Mouse (Mus musculus) CD4-positive, CD25-positive, alpha-beta regulatory T cell, adult 2 months (primary cell): ENCODE data around the gene Ift80.
"Not testable (repeated sequence)": the region's sequence is repeated elsewhere in the genome, so short reads cannot be mapped to it uniquely, and the experiment has no call there.

Experiments used
- DNase-seq: peaks from one replicate; pipeline ENCODE4 v3.0.0-alpha.2; 2012; ENCODE audit warnings: low read depth, low spot score

Gene Ift80

DNA sequence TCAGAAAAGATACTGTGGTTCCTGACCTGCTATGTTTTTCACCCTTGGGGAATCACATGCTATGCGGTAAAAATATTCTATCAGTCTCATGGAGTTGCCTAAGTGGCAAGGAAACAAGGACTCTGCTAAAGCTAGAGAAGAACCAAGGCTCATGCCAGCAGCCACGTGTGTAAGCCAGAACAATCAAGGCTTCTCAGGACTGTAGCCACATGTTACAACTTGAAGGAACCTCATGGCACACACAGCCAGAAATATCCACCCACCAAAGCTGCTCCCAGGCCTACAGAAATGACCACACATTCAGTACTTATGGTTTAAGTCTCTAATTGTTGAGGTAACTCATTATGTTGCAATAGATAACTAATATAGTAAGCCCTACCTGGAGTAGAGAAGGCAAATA lies 17.8 kb downstream of the Ift80 start:
- no peak for DNase-seq

DNA sequence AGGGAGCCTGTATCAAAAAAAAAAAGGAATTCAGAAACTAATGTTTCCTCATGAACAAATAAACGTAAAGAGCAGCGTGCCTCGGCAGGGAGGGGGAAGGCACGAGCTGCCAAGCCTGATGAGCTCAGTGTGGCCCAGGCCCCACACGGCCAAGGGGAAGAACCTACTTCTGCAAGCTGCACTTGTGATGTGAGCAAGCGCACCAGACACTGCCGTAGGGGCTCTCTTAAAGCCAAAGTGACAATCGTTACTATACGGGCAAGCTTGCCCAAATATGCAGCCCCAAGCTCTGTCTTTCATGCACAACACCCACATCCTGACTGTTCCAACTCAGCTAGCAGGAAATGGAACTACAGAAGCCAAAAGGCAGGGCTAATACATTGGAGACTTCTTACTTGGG lies 23.5 kb downstream of the Ift80 start:
- peak; percentile 89 for DNase-seq

DNA sequence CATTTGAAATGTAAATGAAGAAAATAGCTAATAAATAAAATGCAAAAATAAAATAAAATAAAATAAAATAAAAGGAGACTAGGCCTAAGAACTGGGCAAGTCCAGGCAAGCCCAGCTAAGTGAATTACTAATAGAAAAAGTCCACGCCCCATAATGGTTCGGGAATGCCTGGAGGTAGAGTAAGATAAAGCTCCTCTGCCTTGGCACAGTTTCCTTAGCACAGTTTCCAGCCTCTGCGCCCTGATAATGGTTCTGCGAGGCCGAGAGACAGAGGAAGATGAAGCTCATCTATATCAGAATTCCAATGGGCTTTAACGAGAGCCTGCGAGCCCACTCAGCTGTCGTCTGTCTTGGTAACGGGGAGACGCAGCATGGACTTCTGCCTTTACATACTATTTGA lies 25.2 kb downstream of the Ift80 start:
- no peak for DNase-seq

DNA sequence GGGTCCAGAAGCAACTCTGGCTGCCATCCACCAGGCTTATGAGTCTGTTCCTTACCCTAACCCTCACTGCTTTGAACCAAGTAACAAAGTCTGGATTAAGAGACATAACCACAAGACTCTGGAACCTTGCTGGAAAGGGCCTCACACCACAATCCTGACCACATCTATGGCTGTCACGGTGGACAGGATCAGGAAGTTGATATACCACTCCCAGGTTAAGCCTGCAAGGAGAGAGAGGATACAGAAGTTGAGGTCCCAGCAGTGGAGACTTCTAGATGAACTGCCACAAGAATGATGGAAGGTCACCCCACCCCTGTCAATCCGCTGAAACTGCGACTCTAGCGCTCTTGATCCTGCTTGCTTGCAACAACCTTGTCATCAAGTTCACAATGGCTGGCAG lies 26.7 kb downstream of the Ift80 start:
- DNase-seq, result peak; percentile 30

DNA sequence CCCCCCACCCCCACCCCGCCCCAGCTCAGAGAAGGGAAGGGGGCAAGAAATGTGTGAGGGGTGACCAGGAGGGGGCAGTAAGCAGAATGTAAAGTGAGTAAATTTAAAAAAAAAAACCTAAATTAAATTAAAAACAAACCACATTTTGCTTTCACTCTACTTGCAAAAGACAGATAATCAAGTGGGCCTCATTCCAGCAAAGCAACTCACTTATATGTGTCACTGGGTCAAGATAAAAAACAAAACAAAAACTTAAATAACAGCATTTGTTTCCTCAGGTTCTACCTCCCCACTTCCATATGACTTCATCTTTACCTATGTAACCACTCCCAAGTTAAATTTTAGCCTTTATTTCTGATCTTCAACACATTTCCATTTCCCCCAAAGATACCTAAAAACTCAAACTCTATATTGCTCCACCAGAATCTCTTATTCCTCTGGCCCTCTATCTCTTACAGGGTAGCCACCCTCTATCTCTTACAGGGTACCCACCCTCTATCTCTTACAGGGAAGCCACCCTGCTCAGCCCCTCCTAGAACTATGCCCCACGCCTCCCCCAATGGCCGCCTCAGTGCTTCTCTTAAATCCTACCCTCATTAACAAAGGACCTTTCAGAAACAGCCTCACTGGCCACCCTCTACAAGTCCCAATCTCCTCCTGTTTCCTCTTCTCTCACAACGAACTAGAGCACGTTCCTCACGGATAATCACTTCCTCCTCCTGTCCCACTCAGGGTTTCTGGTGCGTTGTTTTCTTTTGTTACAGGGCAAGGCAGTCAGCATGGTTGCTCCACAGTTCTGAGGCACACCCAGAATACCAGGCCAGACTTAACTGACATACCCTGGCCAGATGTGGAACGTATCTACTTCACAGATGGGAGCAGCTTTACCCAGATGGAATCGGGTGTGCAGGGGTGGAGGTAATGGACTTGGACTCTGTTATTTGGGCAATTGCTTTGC lies 28.6 kb downstream of the Ift80 start:
- peak; percentile 54 for DNase-seq

DNA sequence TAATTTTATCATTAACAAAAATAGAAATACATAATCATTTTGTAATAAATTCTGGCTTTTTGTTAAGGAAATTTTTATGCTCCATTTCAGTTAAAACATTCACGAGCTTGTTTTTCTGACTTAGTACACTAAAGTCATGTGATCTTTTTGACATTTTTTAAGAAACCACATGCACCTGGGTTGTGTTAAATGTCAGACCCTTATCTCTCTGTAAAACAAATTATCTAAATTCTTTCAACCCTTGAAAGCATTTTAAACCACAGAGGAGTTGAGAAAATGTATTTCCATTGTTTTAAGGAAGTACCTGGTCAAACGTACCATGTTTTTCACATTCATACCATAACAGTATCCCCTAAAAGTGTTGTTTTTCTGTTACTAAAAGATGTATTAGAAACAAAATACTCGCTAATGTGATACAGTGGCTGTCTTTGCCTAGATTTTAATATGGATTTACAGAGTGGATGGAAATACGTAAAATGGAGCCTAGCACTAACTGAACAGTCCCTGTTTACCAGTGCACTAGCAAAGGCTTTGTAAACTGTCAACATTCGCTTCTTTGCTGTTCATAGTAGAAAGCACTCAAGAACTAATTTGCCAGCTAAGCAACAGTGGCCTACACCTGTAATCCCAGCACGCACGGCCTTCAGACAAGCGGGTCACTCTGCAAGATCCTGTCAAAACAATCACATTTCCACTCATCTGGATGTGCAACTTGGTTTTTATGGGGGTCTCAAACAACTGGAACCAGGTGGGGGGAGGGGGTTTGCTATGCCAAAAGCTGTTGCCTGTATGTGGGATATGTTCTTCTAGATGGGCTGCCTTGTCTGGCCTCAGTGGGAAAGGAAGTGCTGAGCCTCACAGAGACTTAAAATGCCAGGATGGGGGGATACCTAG lies 29.5 kb downstream of the Ift80 start:
- peak; percentile 66 for DNase-seq

DNA sequence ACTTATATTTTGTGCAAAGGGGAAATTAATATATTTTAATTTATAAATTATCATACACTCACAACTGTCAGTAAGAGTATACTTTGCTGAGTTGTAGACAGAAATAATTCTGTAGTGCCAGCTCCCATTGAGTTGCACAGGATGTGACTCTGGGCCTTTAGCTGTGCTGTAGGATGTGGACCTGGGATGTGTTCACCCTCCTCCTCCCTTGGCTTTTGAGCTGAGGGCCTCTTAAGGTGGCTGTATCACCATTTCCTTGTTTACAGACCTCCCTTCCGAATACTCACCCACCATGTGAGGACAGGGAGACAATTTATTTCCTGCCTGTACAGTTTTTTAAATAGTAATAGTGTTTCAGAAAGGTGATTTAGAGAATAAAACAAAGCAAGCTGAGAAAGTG lies 30.8 kb downstream of the Ift80 start:
- DNase-seq, result peak; percentile 55

DNA sequence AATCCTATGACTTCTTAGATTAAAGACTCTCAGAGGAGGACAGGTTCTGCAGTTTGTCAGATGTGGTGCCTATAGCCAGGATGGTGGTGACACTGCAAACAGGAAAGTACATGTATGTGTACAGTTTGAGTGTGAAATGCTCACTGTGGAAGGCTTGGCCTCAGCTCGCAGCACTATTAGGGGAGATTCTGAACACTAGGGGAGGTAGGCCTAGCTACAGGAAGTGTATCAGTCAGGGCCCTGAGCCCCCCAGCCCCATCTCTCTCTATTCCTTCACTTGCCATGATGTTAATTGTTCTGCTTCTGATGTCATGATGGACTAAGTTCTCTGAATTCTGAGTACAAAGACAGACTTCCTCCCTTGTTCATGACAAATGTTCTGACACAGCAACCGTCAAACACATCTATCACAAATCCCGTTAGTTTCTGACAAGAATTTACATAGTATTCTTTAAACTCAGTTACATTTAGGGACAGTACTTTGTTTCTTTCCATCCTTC lies 35.2 kb downstream of the Ift80 start:
- DNase-seq, result peak; percentile 63

DNA sequence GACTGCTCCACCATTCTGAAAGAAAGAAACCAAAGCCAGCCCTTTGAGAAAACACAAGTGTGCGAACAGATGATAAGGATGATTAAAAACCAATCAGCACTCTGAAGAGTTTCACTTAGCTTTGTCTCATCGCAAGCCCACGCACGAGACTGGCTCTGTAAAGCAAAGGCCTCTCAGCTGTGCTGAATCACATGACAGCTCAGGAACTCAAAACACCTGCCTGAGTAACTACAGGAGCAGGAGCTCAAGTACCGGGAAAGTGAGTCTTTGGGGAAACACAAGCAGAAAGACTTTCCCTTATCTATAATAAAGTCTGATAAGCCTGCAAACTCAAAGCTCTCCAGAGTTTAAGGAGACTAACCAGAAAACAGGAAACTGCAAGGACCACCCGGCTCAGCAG lies 37.0 kb downstream of the Ift80 start:
- peak; percentile 84 for DNase-seq

DNA sequence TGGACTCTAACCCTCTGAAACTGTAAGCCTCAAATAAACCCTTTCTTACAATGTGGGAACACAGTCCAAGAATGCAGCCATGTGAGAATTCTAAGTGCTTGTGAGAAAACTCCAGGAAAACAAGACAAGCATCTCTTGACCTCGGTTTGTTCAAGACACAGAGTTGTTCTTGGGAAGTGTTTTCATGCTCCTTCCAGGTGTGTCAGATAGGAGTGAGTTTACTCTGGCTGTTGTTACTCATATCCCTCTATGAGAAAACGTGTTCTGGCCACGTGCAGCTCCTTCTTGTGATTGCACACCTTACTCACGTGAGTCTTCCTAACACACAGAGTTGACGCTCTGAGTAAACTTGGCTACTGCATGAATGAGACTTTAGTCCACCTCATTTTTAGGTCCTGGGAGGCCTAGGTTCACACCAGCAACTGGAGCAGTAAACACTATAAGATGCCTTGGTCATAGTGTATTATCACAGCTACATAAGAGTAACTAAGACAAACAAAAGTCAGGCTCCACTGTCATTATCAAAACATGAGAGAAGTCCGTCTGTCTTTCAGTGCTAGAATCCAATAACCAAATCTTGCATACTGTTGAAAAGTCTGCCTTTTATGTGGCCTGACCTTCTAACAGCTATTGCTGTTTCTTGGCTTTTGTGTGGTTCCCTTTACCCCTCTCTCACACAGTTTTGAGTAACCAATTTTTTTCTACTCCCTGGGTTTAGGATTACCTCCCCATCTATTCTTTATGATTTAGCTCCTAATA lies 37.7 kb downstream of the Ift80 start:
- peak; percentile 56 for DNase-seq

DNA sequence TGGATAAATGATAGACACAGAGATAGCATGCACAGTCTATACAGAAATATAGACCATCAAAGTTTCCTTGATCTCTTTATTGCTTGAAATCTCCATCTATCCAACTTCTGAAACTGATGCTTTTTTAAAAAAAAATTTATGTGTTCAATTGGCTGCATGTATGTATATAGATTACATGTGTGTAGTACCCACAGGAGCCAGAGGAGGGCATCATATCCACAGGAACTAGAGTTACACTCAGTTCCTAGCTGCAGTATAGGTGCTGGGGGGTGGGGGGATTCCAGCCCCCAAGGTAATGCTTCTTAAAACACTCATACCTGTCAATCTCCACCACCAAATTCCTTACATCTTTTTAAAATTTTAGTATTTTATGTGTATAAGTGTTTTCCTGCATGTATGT lies 39.7 kb downstream of the Ift80 start:
- peak; percentile 82 for DNase-seq

DNA sequence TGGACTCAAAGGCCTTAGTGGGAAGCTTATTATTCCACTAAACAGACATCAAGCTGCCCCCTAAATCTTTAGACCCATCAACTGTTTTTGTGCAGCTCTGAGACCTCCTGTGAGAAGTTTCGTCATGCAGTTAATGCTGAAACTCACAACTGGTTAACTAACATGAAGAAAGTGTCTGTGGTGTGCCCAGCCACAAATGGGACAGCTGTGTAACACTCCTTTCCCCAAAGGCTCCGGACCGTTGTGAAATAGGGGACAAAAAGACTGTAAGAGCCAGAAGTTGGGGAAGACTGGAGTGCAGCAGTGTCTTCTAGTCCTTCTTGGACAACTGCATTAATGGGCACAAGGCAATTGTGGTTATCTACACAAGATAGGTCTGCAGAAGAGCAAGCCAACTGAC lies 47.0 kb downstream of the Ift80 start:
- DNase-seq, result no peak

DNA sequence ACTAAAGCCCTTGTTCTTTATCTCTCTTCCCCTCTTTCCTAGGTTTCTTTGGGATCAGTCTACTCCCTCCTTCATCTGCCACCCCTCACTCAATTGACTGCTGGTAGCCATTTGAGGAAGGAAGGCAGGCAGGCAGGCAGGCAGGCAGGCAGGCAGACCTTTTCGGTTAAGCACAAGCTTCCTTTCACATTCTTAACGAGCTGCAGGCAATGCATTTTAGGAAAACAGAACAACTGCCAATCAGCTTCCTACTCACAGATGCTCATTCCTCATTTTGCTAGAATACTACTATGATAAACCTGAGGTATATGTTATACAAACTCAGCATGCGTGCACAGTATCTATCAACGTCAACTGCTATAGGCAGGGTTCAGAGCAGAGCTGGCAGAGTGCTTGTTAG lies 47.9 kb downstream of the Ift80 start:
- peak; percentile 16 for DNase-seq

DNA sequence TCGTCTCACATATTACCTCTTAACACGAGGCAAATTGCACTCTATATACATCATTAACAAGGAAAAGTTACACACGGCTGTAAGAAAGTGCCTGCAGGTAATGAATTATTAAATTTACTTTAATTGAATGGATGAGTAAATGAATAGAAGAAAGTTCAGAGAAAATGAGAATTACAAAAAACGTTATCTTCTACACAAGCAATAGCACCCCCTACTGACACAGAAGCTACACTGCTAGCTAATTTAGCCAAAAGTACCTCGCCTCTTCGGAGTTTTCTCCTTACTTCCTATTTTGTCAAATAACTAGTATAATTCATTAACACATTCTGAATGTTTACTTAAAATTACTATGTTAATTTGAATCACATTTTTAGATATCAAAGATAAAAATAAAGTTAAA lies 49.9 kb downstream of the Ift80 start:
- peak; percentile 73 for DNase-seq

DNA sequence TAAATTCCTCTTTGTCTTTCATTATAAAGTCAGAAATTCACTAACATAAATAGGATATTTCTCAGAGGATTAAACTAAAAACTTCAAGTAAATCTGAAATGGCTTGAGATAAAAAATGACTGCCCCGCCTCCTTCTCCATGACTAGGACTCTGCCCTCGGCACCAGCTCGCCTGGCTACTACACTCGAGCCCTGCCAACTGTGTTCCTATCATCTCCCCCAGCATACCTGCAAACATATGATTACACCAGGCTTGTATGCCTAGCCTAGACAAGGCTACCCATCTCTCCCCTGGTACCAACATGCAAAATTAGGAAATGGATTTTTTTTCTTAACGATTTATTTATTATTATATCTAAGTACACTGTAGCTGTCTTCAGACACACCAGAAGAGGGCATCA lies 51.7 kb downstream of the Ift80 start:
- DNase-seq, result no peak

DNA sequence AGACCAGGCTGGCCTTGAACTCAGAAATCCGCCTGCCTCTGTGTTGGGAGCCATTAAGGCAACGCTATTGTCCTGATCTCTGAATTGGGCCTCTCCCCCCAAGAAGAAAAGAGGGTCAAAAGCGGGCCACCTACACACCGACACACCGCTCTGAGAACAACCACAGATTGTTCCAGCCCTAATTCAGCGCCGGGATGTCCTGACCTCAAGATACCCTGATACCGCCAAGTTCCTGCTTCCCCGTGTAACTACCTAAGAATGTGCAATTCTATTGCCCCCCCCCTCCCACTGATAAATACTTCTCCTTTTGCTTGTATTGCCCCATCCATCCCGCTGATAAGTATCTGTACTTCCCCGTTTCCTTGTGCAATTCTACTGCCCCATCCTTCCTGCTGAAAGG lies 52.4 kb downstream of the Ift80 start:
- not testable (repeated sequence) for DNase-seq

DNA sequence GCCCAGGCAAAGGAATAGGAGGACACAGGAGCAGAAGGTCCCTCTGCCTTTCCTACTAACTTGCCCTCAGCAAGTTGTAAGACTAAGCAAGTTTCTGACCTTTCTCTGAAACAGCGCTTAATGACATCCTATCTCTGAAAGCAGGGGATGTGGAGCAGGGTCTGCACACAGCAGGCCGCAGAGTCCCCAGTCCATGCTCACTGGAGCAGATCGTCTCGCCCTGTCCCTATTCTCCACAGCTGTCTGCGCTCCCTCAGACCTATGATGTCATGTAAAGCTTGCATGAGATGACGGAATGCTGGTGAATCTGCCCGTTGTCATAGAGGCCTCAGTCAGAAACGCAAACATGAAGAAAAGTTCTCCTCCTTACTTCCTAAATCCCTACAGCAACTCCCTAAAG lies 55.0 kb downstream of the Ift80 start:
- no peak for DNase-seq

DNA sequence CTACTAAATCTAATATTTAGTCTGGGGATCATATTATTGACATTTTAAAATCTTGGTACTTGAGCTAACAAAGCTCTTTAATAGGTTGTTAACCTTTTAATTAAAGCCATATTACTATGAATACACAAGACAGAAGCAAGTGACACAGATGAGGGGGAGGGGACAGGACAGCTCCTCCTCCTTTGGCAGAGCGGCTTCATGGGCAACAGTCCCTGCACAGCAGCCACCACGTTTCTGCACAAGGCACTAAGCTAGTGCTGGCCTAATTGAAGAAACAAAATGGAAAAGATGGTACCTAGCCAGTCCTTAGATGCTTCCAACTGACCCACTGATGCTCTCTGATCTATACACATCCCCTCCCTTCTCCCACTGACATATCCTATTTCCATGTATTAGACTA lies 55.5 kb downstream of the Ift80 start:
- DNase-seq, result peak; percentile 19

DNA sequence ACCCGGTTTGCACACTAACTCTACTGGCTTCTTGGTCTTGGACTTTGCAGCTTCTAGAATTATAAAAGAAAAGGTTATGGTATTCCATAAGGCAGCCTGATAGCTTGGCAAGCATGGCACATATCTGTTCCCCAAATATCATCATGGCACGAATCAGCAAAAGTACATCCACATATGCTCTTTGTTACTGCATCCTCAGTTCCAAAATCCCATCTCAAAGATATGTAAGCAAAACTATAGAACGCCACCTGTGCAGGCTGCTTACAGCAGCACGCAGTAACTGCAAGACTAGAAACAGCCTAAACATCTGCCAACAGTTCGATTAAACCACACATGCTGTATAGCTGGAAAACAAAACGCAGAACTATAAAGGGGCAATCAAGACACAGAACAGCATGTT lies 62.5 kb downstream of the Ift80 start:
- DNase-seq, result no peak

DNA sequence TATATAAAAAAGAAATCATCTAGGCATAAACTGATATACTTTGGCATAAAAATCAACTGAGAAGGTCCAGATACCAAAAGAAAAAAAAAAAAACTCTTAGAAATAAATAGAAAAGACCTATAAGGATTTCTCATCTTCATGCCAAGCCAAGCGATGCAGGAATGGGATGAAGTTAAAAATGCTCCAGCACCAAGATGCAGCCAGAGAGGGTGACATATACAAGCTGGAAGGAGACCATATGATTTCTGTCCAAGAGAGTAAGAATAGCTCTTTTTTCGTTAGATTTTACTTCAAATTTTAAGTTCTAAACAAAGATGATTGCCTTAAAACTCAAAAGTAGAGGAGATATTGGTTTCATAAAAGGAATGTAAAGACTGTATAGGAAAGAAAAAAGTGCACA lies 64.1 kb downstream of the Ift80 start:
- no peak for DNase-seq

DNA sequence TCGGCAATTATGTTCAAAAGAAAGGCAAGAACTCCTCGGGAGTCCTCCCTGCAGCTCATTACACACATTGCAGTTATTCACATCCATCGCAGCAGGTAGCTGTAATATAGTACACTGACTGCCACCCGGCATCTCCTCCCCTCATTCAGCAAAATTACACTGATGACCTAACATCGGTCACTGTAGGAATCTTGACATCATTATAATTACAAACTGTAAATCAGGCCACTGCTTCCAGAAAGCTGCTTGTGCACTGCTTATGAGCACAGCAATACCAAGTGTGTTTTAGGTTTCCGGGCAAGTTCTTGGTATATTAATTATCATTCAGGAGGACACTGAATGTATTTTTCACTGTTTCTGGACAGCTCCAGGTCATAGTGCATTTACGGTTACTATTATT lies 65.1 kb downstream of the Ift80 start:
- no peak for DNase-seq

DNA sequence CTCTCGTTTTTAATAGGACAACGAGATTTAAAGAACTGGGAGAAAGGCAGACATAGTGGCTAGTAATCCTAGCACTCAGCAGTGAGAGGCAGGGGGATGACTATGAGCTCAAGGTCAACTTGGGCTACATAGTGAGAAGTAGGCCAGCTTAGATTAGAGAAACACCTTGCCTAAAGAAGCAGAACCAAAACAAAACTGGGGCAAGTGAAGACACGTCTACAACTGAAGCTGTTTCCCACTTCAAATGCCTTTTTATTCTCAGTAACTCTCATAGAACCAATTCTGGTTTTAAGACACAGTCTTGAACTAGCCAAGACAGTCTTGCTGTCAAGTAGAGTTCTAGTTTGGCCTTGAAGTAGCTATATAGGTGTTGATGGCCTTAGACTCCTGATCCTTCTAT lies 67.7 kb downstream of the Ift80 start:
- no peak for DNase-seq
